Mouse (Mus musculus) adrenal gland, adult 8-10 months (tissue): ENCODE measurements at regions not wholly inside any gene's neighbourhood (a gene's known extent, or its start where the extent isn't known, plus 50 kb on each side); places are given as distances from the start of the nearest gene placed in this dataset.
"Not testable (repeated sequence)": the region's sequence is repeated elsewhere in the genome, so short reads cannot be mapped to it uniquely, and the experiment has no call there.

Experiments used
- DNase-seq: peaks from one replicate; pipeline ENCODE4 v3.0.0; 2022

DNA sequence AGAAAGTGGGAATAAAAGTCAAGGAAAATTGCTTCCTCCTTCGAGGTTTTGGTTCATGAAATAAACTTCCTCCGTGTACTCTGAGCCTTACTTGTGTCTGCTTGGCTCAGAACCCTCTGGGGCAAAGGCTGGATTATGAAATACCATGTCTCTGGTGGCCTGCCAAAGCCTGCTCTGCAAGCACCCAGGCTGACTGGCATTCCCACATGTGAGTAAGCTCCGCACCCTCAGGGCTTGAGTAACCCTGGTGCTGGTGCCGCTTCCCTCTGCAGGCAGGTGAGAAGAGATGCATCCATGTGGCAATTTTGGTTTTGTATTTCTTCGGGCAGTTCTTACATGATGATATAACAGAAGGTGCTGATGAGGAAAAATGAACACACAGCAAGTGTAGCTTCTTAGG lies 66.0 kb downstream of the Nr2f2 start:
- peak; percentile 80 for DNase-seq

DNA sequence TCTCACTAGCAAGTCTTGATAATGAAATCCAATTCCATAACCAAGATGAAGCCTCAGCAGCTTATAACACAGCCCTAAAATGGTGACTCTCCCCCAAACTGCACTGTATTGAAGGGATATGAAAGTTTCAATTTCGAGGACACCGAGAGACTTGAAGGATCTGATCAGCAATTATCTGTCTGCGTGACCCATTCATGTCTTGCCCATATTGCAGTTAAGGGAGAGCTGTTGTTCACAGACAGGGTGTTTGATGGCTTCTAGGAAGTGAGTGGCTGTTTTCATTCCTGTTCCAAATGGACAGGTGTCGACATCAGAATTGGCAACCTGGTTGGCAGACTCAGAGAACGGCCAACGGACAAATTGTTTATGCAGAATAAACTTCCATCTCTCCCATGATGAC lies 75.1 kb downstream of the Nr2f2 start:
- DNase-seq, result no peak

DNA sequence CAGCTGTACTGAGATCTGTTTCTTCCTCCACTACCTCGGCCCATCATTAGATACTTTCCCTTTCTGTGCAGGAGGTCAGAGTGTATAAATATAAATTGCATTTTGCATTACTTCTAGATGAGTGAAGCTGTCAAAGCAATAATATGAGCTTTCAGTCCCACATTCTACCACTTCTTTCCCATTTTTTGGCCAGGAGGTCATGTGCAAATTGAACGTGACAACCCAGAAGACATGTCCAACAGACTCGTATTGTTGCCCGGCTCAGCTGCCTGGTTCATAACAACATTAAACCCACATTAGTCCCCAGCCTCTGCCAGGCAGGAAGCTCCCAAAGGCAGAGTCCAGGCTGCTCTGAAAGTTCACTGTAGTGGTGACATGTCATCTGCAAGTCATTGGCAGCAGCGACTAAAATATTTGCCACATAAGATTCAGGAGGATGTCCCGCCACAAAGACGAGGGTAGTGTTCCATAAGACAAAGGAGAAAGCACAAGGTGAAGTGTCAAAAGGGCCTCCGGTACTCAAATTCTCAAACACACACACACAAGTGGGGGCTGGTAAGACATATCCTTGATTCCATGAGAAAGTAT lies 75.7 kb downstream of the Nr2f2 start:
- no peak for DNase-seq

DNA sequence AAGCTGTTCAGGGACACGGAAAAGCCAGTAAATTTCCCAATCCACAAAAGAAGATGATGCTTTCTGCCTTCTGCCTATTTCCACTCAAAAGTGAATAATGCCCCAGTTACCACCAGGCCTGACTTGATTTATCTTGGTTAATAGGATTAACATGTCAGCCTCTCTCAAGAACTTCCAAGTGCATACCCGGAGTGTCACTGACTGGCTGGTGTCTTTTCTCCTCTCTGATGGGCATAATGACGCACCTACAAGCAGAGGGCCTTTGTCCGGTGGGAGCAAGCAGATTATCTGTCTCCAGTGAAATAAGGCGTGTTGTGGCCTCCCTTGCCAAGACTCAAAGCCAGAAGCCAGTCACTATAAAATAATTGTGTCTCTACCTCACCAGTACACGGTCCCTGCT lies 76.3 kb downstream of the Nr2f2 start:
- no peak for DNase-seq

DNA sequence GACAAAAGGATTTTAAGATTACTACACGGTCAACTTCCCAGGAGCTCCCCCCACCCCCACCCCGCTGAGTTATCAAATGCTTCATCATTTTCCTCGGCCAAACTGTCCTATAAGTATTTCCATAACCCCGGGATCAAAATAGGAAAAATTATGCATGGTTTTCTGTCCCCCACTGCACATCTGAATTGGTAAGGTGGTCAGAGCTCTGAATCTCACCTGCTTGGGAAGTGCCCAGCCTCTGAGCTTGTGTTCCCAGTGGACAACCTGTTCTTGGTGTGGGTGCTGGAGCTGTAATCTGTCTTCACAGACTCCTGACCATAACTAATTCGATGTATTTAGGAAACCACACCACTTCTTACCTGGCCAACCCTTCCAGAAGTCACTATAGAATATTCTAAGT lies 77.9 kb downstream of the Nr2f2 start:
- DNase-seq, result no peak

DNA sequence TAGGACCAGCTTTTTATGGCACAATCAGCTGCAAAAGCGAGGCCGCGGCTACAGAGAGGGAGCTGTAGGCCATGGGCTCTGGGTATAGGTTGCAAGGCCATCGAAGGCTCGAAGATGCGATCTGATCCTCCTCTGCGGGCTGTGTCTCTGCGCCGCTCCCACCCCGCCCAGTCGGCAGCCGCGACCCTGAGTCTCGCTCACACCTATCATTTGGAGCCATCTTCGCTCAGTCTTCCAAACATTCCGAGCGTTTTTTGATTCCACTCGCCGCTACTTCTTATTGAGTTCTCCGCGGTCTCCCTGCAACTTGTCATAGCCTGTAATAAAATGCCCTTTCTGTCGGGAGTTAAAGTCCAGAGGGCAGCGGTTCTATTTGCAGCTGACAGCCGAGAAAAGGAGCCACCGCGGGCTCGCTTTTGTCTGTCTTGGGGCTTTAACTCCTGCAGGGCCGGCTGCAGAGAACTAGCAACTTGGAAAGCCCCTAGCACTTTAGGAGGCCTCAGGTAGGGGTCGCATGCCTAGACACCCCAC lies 78.6 kb downstream of the Nr2f2 start:
- no peak for DNase-seq

DNA sequence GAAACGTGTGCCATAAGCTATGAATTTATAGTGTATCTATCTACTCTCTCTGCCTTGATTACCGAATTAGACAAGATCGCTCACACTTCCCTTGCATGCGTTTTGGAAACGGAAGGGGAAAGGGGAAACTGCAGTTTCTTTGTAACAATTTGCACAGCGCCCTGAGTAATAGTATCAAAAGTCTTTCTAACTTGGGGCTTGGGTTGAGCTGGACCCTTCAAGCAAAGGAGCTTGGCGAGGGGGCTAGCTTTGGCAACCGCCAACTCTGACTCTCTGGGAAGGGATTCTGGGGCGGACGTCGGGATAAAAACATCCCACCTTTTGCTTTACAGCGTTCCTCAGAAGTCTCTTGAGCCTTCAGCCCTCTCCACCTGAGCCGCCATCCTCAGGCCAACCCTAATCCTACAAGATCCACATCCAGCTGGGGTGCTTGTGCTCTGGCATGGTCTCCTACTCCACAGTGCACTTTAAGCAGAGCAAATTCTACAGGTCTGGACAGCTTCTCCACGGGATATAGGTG lies 79.6 kb downstream of the Nr2f2 start:
- DNase-seq, result no peak

DNA sequence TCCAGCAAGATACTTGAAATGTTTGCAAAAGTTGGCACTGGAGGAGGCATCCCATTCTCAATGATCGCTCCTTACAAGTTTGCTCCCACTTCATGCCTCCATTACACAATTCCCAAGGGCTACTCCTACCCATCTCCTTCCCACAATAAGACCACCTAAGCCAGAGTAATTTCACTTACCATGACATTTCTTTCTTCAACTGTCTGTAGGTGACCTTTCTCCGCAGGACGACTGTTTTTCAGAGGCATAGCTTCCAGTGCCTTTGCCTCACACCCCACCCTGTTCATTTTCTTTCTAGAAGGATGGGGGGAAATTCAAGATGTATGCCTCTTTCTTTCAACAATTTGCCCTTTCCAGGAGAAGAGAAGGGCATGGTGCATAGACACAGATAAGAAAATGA lies 81.2 kb downstream of the Nr2f2 start:
- no peak for DNase-seq

DNA sequence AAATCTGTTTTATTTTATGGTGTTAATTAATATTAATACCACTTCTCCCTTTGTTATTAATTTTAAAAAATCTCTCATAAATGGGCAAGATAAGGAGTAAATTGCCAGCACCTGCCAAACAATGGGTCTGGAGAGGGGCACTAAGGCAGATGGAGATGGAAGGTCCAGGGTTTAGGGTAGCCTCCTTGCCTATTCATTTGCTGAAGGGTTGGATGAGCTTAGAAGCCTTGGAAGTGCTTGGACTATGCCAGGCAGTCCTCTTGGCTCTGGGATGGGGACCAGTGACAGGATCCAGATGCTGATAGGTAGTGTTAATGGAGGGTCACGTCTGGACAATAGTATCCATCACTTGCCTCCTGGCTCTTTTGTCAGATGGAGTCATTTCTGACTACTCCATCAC lies 82.7 kb downstream of the Nr2f2 start:
- no peak for DNase-seq

DNA sequence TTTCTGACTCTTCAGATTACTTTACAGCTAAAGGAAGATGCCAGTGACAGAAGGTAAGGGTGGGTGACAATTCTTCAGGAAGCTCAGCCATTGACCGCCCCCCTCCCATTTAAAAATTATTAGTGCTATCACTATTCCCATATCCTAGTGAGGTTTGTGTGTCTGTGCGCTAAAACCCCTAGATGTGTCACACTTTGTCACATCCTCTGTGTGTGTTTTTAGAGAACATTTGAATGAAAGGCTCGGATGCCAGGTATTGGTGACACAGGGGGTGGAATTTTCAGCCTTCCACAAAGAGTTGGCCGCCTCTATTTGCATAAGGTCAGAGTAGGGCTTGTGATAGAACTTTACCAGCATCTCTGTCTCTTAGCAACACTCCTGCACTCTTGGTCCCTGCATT lies 83.4 kb downstream of the Nr2f2 start:
- DNase-seq, result no peak

DNA sequence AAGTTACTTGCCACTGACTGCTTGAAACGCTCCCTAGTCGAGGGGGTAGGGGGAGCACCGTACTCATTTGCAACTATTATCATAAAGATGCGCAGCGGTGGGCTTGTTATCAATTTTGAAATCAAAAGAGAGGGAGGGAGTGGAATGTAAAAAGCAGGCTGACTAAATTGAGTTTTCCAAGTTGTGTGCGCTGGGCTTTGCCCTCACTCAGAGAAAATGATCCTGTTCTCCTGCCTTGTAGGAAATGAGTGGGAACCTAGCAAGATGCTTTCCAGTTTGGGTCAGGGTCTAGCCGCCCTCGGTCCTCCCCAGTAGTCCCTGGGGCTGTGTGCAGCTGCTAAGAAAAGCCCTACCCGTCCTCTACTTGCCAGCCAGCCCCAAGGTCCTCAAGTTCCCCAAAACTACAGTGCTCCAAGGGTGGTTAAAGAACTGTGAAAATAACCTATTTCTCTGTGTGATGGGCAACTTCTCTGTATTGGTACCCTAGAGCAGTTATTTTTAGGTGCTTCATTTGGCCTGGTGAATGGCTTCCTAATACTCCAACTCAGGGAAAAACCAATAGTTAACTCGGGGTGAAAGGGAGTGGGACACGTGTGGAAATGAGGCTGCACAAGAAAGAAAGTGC lies 84.5 kb downstream of the Nr2f2 start:
- no peak for DNase-seq

DNA sequence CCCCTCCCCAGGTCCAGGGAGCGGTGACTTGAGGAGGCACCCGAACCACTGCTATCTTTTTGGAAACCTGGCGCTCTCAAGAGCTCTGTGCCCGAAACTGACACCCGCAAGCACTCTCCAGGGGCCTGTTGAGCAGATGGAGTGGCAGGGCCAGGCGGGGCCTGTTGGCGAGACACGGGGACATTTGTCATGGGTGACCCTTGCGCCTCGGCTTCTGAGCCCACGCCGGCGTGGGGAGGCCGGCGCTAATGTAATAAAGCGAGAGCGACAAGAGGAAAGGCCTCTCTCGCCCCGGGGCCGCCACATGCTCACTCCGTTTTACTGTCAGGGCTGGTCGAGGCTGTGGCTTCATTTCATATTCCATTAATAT lies 85.2 kb downstream of the Nr2f2 start:
- DNase-seq, result no peak

DNA sequence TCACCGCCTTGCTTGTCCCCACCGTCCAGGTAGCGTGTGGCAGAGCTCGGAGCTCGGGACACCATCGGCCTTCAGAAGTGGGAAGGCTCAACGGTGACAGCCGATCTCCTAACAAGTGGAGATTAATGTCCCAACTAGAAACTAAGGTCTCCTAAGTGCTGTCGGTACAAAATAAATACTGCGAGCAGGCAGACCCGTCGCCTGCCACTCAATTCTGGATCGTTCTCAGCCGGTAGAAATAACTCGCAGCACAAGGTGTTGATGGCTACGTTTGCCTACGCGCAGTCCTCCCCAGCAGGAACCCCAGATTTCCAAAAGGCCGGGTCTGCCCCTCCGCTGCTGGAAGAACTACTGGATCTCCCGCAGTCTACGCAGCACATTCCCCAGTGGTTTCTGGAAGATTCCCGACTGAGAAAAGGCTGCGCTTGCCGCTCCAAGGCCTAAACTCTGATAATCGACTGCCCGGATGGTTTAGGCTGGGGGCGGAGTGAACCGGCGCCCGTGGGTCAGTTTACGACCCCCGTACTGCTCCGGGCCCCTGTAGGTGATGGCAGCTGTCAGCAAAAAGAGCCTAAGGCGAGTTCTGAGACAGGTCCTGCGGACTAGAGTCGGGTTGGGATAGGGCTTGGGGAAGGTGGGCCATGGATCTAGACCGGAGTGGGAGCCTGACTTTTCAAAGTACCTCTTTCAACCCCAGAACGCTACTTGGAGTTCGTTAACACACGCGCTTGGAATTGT lies 85.7 kb downstream of the Nr2f2 start:
- DNase-seq, result no peak

DNA sequence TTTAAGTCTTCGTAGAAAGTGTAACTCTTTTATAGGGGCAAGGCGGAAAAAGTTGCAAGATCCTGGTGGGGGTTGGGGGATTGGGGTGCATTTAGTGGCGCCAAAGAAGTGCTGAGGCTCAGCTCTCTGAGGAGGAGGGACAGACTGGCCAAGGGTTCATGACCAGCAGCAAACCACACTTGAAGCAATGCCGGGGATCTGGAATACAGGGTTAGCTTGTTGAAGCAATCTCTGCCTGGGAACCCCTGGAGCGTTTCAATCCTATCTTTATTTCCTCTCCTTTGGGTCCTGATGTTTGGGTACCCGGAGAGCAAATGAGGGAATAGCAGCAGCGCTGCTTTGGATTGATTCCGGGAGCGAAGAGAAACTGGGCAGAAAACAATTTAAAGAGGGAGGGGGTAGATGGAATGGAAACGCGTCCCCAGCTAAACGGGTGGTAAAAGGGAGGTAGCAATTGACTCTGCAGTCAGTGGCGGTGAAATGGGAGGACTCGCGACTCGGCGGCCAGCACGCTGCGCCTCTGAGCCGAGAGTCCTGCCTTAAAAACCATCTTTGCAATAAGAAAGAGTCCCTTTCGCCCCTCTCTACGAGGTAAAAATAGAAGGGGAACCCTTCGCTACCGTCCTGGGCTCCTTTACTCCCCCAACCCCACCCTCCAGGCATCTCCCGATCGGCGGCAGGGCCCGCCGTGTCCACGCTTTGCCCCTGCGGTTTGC lies 86.5 kb downstream of the Nr2f2 start:
- no peak for DNase-seq

DNA sequence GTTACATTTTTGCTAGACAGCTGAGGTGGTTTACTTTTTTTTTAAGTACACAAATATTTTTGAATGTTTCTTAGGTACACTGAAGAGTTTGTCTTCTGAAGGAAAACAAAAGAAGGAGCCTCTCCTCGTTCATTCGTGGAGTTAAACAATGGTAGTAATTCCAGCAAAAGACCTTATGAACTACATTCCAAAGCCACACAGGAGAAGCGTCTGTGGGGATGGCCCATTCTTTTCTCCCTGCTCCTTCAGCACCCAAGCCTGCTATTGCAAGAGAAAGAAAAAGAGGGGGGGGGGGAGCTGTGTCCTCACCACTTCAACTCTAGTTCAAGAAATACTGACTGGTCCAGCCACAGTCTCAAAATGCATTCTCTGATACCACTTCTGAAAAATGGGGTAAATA lies 87.4 kb downstream of the Nr2f2 start:
- no peak for DNase-seq

DNA sequence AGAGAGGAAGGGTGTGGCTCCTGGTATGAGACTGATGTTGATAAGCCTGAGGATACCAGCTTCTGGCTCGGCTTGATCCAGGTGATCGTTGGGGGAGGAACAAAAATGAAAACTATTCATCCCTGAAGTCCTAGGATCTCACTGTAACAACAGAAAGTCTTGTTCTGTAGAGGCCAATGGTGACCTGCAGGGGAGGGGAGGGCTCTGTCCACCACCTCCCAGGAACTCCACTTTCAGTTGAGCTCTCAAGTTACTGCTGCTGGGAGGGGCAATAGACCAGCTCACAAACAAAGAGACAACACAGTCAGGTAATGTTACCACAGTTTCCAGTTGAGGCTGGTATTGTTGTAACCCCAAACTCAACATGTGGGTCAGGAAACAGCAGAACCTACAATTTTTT lies 90.5 kb downstream of the Nr2f2 start:
- DNase-seq, result no peak

DNA sequence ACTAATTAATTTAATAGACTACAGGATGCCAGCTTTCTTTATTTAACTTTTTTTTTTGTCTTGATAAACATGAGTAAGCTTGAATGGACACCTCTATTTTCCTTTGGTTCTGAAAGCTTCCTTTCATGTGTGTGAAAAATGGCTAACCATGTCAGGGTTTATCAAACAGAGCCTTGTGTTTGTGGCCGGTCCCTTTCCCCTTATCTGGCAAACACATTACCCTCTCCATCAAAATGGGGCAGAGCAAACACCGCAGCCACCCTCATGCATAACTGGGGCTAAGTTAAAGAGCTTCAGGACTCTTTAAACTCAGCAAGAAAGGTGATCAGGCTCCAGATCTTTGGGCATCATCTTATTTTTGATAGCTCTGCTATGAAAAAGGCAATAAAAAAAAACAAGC lies 92.2 kb downstream of the Nr2f2 start:
- DNase-seq, result no peak

DNA sequence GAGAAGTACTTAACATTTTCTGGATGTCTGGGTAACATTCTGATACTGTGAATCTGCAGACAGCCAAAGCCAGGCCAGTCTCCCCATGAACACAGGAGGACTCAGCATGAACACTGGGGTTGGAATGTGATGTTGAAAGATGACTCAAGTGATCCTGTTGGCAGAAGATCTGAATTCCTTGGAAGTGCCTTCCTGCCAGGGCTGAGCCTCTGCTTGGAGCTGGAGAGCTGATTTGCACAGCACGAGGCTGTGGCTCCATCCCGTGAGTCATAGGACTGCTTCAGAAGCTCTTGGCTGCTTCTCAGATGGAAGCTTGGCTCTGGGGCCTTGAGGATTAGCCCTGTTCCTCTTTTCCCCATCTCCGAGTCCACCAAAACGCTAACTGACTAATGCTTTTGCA lies 99.5 kb downstream of the Nr2f2 start:
- peak; percentile 86 for DNase-seq

DNA sequence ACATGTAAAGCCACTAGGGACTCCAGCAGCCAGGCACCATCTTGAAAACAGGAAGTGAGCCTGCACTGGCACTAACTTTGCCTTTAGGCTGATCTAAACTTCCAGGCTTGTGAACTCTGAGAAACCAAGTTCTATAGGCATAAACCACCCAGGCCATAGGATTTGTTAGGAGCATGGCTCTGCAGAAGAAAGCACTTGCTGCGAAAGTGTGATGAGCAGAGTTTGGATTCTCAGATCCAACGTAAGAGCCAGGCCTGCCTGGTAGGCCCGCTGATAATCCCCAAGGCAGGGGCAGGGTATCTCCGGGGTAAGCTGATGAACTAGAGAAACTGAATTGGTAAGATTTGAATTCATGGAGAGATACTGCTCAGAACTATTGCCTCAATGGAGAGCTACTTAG lies 109.7 kb downstream of the Nr2f2 start:
- no peak for DNase-seq

DNA sequence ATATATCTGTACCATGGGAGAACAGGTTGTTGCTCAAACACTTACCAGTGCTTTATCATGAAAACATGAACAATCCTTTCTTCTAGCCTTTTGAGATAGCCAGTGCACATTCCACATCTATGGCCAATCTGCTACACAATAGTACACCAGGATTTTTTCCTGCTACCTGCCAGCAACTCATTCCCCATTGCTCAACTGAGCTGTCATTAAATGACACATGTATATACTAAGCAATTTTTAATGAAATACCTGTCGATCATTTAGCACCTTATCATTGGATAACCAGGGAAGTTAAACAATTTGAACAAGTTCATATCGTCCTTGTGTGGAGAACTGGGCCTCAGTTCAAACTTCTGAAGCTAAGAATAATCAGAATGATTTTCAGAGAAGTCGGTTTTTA lies 111.5 kb downstream of the Nr2f2 start:
- DNase-seq, result no peak

DNA sequence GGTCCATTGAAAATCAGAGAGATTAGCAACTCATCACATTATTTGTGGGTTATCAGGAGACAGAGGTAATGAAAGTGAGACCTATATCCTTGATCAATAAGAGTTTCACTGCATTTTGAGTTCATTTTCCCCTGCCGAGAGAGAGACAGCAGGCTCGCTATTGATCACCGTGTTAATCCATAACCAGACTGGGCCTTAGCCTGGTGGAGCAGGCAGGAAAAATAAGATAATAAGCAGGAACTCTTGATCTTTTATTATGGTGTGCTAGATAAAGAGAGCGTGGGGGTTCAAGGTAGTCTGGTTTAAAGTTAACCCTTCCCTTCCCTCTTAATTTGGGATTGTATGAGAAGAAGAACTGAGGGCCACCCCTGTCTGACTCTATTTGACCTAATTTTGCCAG lies 113.3 kb downstream of the Nr2f2 start:
- no peak for DNase-seq

DNA sequence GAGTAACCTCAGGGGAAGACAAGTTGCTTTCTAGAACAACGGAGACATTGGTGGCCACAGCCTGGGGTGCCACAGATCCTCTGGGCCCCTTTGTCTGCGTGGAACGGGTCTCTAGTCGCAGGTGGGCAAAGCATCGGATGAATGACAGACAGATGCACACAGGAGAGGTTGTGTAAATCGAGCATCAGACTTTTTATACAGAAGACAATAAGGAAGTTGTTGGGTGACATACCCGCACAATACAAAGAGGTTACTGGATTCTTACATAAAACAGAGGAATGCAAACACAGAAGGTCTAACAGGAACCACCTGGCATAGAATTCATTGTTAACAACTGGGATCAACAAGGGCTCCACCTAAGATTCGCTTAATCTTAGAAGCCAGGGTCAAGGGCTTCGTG lies 127.5 kb downstream of the Nr2f2 start:
- DNase-seq, result not testable (repeated sequence)

DNA sequence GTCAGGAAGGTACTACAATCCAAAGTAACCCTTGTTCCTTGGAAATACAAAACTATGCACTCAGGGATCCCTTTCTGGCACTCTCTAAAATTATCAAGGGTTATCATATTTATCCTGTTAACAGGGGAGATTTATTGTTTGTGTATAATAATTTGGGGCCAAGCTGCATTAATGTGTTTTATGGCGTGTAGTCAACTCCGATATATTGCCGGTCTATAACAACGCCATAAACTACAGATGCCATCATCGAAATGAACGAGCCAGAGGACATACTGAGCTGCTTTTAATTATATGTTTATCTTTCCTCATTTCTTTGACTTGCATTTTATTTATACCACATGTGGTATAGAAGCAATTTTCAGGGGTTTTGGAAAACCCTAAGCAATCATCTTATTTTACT lies 147.2 kb downstream of the Nr2f2 start:
- DNase-seq, result no peak
